Mouse (Mus musculus) intestine, postnatal 0 days (tissue): Measurements from ENCODE around the gene Fermt2. TPM values are rescaled to one million over a fixed set of nuclear protein-coding genes. Genes with fewer than 3 reads are reported as not detected.

Experiments used
- ATAC-seq: fragments of 200-750 bp; cut with Nextera tagmentation; 2 replicates; pipeline ENCODE4 v1.8.0; 2017; ENCODE audit warnings: mild to moderate bottlenecking, moderate TSS enrichment, moderate library complexity
- H3K27ac ChIP-seq: fragments of 300-500 bp; sonication (generic); 2 replicates; pipeline ENCODE4 v1.5.1; 2014; ENCODE audit warnings: mild to moderate bottlenecking, low read depth, low read length, moderate library complexity
- H3K27me3 ChIP-seq: fragments of 300-500 bp; sonication (generic); replicated peaks from 2 replicates; pipeline ENCODE4 v1.6.1; 2014; ENCODE audit warnings: low read length, mixed read lengths; ENCODE audit not compliant: control insufficient read depth, insufficient read depth
- H3K36me3 ChIP-seq: fragments of 300-500 bp; sonication (generic); 2 replicates; pipeline ENCODE4 v1.6.1; 2014; ENCODE audit warnings: mild to moderate bottlenecking, moderate library complexity; ENCODE audit not compliant: control insufficient read depth, insufficient read depth
- H3K4me1 ChIP-seq: fragments of 300-500 bp; sonication (generic); replicated peaks from 2 replicates; pipeline ENCODE4 v1.6.1; 2014; ENCODE audit warnings: antibody characterized with exemption, low read length, mixed read lengths; ENCODE audit not compliant: control insufficient read depth, insufficient read depth
- H3K4me2 ChIP-seq: fragments of 300-500 bp; sonication (generic); replicated peaks from 2 replicates; pipeline ENCODE4 v1.6.1; 2014; ENCODE audit warnings: low read depth, mild to moderate bottlenecking, moderate library complexity
- H3K4me3 ChIP-seq: fragments of 300-500 bp; sonication (generic); 2 replicates; pipeline ENCODE4 v1.5.1; 2014; ENCODE audit warnings: low read depth, low read length
- H3K9ac ChIP-seq: fragments of 300-500 bp; sonication (generic); 2 replicates; pipeline ENCODE4 v1.6.1; 2014; ENCODE audit warnings: mild to moderate bottlenecking, low read depth, low read length
- H3K9me3 ChIP-seq: fragments of 300-500 bp; sonication (generic); 2 replicates; pipeline ENCODE4 v1.6.1; 2016; ENCODE audit warnings: mixed run types; ENCODE audit not compliant: control insufficient read depth
- CTCF ChIP-seq: sonication (generic); IDR thresholded peaks from 2 replicates; pipeline ENCODE4 v1.5.1; 2016; ENCODE audit warnings: low read depth, mild to moderate bottlenecking, control low read depth, antibody characterized with exemption, moderate library complexity
- WGBS: fragments of 180-500 bp; shearing (Covaris S2); extraction: QIAGEN DNeasy Blood & Tissue Kit; methylation state at CpG from one replicate; pipeline ENCODE4 v1.1.7; 2014; 5-methylcytosine and 5-hydroxymethylcytosine counted together
- polyA plus RNA-seq: library from polyadenylated mRNA; unstranded; fragments of >200 nt; fragmentation: Nextera tagmentation; extraction: Ambion mirVana; gene quantifications from 2 replicates; pipeline ENCODE4 v1.2.1, GENCODE M21; 2015

Fermt2 gene
- polyA plus RNA-seq, 1 experiment from 2014 or later: 138 TPM

DNA sequence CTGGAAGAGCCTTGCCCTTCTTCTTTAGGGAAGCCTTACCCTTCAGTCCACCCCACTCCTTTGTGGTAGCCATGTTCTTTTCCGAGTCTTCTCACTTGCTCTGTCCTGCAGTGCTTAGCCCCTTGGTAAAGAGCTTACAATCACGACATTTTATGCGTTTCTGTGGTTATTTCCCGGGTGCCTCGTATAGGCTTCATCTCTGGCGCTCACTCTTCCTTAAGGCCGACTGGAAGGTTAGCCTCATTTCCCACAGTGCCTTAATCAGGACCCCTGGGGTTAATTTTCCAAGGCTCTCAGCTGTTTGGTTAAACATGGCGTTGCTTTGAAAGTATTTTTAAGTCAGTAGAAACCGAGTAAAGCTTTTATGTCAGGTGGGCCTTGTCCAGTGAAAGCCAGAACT, 90.5 kb downstream of the Fermt2 start:
- TF ChIP-seq CTCF: no peak
- no peaks in the 10 kb centered on the region for H3K36me3 ChIP-seq
- no peak overlapping the region for H3K9ac ChIP-seq
- WGBS: 84% methylated on average over 9 of the region's 9 CpGs
- no peaks in the 10 kb centered on the region for H3K9me3 ChIP-seq
- H3K4me2 ChIP-seq: no peak overlapping the region
- H3K27me3 ChIP-seq: no peaks in the 10 kb centered on the region
- H3K4me1 ChIP-seq: no peaks in the 10 kb centered on the region
- H3K27ac ChIP-seq: no peak overlapping the region
- no peak overlapping the region for H3K4me3 ChIP-seq
- ATAC-seq: no peak

DNA sequence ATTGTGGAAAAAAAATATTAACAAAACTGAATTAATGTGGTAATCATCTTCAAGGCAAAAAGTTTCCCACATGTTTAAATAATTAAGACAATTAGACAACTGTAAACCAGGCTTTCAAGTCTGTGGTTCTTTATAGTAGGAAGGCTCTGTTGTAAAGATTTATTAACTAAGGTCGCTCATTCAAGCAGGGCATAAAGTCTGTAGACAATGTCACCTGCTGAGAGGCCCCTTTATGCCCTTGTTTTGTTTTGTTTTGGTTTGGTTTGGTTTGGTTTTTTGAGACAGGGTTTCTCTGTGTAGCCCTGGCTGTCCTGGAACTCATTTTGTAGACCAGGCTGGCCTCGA, 91.0 kb downstream of the Fermt2 start:
- no peak for TF ChIP-seq CTCF
- H3K27ac ChIP-seq: no peak overlapping the region
- H3K4me1 ChIP-seq: no peaks in the 10 kb centered on the region
- no peaks in the 10 kb centered on the region for H3K27me3 ChIP-seq
- H3K4me3 ChIP-seq: no peak overlapping the region
- H3K4me2 ChIP-seq: no peak overlapping the region
- no peaks in the 10 kb centered on the region for H3K36me3 ChIP-seq
- no peaks in the 10 kb centered on the region for H3K9me3 ChIP-seq
- ATAC-seq: no peak
- 86% methylated on average over 2 of the region's 2 CpGs for WGBS
- H3K9ac ChIP-seq: no peak overlapping the region

DNA sequence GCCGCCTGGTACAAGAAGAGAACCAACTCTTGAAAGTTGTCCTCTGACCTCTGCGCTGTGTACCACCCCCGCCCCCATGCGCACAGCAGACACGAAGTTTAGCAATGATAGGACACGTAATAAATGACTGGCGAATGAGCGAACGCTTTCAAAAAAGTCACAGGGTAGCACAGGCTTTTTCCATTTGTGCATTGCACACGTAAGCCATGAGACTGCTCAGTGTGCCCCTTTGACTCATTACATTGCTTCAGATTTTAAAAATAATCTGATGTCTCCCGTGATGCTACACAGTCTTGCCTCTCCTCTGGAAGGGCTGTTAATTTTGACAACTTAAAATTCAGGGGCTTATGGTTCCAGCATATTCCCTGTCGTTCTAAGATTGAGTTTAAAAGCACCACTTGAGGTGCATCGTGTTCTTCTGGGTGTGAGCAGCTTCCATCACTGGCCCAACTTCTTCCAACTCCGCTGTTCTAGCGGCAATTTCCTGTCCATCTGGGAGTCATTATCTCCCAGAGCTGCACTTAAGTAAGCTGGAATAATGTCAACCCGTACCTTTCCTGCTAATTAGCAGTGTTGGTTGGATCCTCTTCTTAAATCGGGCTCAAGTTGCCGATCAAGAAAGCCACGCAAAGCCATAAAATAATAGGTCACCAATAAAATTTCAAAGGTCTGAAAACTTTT, 91.5 kb downstream of the Fermt2 start:
- no peak overlapping the region for H3K9ac ChIP-seq
- H3K27me3 ChIP-seq: no peaks in the 10 kb centered on the region
- TF ChIP-seq CTCF: no peak
- 74% methylated on average over 19 of the region's 19 CpGs for WGBS
- no peaks in the 10 kb centered on the region for H3K9me3 ChIP-seq
- H3K4me2 ChIP-seq: no peak overlapping the region
- no peaks in the 10 kb centered on the region for H3K36me3 ChIP-seq
- ATAC-seq: no peak
- no peak overlapping the region for H3K27ac ChIP-seq
- no peaks in the 10 kb centered on the region for H3K4me1 ChIP-seq
- no peak overlapping the region for H3K4me3 ChIP-seq

DNA sequence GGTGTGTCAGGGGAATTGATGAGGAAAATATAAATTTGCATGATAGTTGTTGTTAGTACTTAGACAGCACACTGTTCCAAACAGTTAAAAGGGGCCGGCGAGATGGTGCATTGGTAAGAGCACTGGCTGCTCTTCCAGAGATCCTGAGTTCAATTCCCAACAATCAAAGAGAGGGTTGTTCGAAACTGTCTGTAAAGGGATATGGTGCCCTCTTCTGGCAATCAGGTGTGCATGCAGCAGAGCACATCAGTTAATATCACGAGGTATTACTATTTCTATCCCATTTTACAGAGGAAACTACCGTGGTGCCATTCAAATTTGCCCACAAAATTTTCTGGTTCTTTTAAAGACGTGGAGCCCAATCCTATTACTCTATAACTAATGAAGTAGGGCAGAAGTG, 95.7 kb downstream of the Fermt2 start:
- Histone ChIP-seq H3K27ac (no peak overlapping the region), H3K27me3 (no peaks in the 10 kb centered on the region), H3K4me2 (no peak overlapping the region), H3K36me3 (no peaks in the 10 kb centered on the region), H3K9ac (no peak overlapping the region), H3K9me3 (peaks cover 4% of the 10 kb centered on the region), H3K4me3 (no peak overlapping the region), H3K4me1 (no peaks in the 10 kb centered on the region)
- WGBS: 76% methylated on average over 6 of the region's 6 CpGs
- TF ChIP-seq CTCF: peak; percentile 69
- no peak for ATAC-seq

DNA sequence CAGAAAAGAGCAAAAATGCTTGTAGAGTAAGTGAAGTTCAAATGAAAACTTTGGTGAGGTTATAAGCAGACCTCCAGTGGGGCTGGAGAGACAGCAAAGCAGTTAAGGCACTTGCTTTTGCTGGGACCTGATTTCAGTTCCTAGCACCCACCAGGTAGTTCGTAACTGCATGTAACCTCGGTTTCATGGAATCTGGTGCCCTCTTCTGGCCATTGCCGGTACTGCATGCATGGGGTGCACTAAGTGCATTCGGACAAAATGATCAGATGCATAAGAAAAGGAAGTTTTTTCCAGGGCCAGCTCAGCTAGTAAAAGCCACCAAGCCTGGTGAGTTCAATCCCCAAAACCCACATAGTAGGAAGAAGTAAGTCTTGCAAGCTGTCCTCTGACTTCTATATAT, 97.9 kb downstream of the Fermt2 start:
- H3K4me1 ChIP-seq: no peaks in the 10 kb centered on the region
- peaks cover 4% of the 10 kb centered on the region for H3K9me3 ChIP-seq
- H3K9ac ChIP-seq: no peak overlapping the region
- H3K27ac ChIP-seq: no peak overlapping the region
- ATAC-seq: no peak
- no peaks in the 10 kb centered on the region for H3K36me3 ChIP-seq
- TF ChIP-seq CTCF: peak; percentile 71
- no peak overlapping the region for H3K4me3 ChIP-seq
- no peaks in the 10 kb centered on the region for H3K27me3 ChIP-seq
- WGBS: 78% methylated on average over 4 of the region's 4 CpGs
- H3K4me2 ChIP-seq: no peak overlapping the region

DNA sequence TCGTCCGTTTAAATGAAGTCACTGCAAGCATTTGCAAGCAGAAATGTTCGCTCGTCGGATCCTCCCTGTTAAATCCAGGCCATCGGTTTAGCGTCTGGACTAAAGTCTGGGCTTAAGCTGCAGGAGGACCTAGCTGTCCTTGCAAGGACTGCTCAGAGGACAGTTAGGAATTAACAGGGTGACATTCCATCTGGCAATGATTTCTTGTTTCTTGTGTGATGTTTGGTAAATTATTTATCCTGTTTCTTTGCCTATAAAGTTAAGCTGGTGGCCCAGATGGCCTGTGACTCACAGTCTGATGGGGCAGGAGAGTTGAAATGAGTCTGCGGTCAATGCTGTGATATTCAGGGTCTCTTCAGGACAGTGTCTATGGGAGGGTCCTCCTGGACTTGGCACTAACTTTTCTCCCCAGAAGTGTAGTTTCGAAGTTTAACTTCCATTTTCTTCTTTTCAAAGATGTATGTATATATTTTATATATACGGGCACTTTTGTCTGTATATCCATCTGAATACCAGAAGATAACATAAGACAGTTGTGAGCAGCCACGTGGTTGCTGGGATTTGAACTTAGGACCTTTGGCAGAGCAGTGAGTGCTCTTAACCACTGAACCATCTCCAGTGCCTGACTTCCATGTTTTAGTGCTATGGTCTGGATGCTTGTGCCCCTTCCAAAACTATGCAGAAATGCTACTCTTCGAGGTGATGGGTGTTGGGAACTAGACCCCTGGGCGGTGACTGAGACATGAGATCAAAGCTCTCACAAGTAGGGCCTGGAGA, 99.7 kb downstream of the Fermt2 start:
- Histone ChIP-seq H3K9ac (no peak overlapping the region), H3K27ac (no peak overlapping the region), H3K4me1 (no peaks in the 10 kb centered on the region), H3K4me2 (no peak overlapping the region), H3K36me3 (no peaks in the 10 kb centered on the region), H3K4me3 (no peak overlapping the region), H3K9me3 (peaks cover 7% of the 10 kb centered on the region), H3K27me3 (no peaks in the 10 kb centered on the region)
- no peak for TF ChIP-seq CTCF
- no peak for ATAC-seq
- 85% methylated on average over 13 of the region's 13 CpGs for WGBS
